Mouse (Mus musculus): ENCODE measurements around the gene Hunk. TPM values are rescaled to one million over a fixed set of nuclear protein-coding genes. Genes with fewer than 3 reads are reported as not detected.

The Hunk gene
- polyA plus RNA-seq, 1 experiment = 2.9 TPM

GRCm38 (mm10) chr16:90400314-90400713, 14.5 kb downstream of the Hunk start:
- Histone ChIP-seq H3K27ac (ENCODE audit: control insufficient read depth, insufficient read depth, low read length) (no peak overlapping the region), H3K27me3 (ENCODE audit: control insufficient read depth, insufficient read depth, low read length) (no peaks in the 10 kb centered on the region), H3K4me3 (ENCODE audit: control insufficient read depth, insufficient read depth, low read length) (no peak overlapping the region), H3K4me1 (replicated peaks; ENCODE audit: control insufficient read depth, insufficient read depth, low read length) (no peaks in the 10 kb centered on the region), H3K36me3 (ENCODE audit: control insufficient read depth, insufficient read depth, low read length) (no peaks in the 10 kb centered on the region)
- DNase-seq = no peak
- WGBS = 72% methylated on average over 6 of the region's 9 CpGs
- TF ChIP-seq CTCF (IDR thresholded peaks at IDR 0.05; ENCODE audit: borderline replicate concordance, control insufficient read depth, extremely low read depth, insufficient read depth, low read length, poor library complexity) = no peak
- TF ChIP-seq POLR2A (IDR thresholded peaks at IDR 0.05; ENCODE audit: control insufficient read depth, extremely low read depth, insufficient read depth, low read length, poor library complexity) = no peak

GRCm38 (mm10) chr16:90400906-90401666, 15.3 kb downstream of the Hunk start:
- 73% methylated on average over 12 of the region's 12 CpGs for WGBS
- Histone ChIP-seq H3K4me3 (ENCODE audit: control insufficient read depth, insufficient read depth, low read length) (no peak overlapping the region), H3K27ac (ENCODE audit: control insufficient read depth, insufficient read depth, low read length) (no peak overlapping the region), H3K36me3 (ENCODE audit: control insufficient read depth, insufficient read depth, low read length) (no peaks in the 10 kb centered on the region), H3K27me3 (ENCODE audit: control insufficient read depth, insufficient read depth, low read length) (no peaks in the 10 kb centered on the region), H3K4me1 (replicated peaks; ENCODE audit: control insufficient read depth, insufficient read depth, low read length) (no peaks in the 10 kb centered on the region)
- DNase-seq = no peak
- TF ChIP-seq POLR2A (IDR thresholded peaks at IDR 0.05; ENCODE audit: control insufficient read depth, extremely low read depth, insufficient read depth, low read length, poor library complexity) (no peak), CTCF (IDR thresholded peaks at IDR 0.05; ENCODE audit: borderline replicate concordance, control insufficient read depth, extremely low read depth, insufficient read depth, low read length, poor library complexity) (no peak)

- H3K36me3 ChIP-seq (ENCODE audit: control insufficient read depth, insufficient read depth, low read length) = no peaks in the 10 kb centered on the region
- WGBS = 64% methylated on average over 7 of the region's 7 CpGs
- DNase-seq = no peak
These were observed 16.5 kb downstream of the Hunk start for GRCm38 (mm10) chr16:90402292-90402691.

GRCm38 (mm10) chr16:90405195-90405594, 19.4 kb downstream of the Hunk start:
- H3K36me3 ChIP-seq (ENCODE audit: control insufficient read depth, insufficient read depth, low read length) = no peaks in the 10 kb centered on the region
- no peaks in the 10 kb centered on the region for H3K4me1 ChIP-seq (replicated peaks; ENCODE audit: control insufficient read depth, insufficient read depth, low read length)
- 87% methylated on average over 3 of the region's 3 CpGs for WGBS
- H3K4me3 ChIP-seq (ENCODE audit: control insufficient read depth, insufficient read depth, low read length) = no peak overlapping the region
- no peak overlapping the region for H3K27ac ChIP-seq (ENCODE audit: control insufficient read depth, insufficient read depth, low read length)
- H3K27me3 ChIP-seq (ENCODE audit: control insufficient read depth, insufficient read depth, low read length) = no peaks in the 10 kb centered on the region
- TF ChIP-seq CTCF (IDR thresholded peaks at IDR 0.05; ENCODE audit: borderline replicate concordance, control insufficient read depth, extremely low read depth, insufficient read depth, low read length, poor library complexity) (no peak), POLR2A (IDR thresholded peaks at IDR 0.05; ENCODE audit: control insufficient read depth, extremely low read depth, insufficient read depth, low read length, poor library complexity) (no peak)
- DNase-seq = no peak

More at GRCm38 (mm10) chr16:90402292-90402691, 16.5 kb downstream of the Hunk start:
- no peak overlapping the region for H3K27ac ChIP-seq (ENCODE audit: control insufficient read depth, insufficient read depth, low read length)
- no peak for TF ChIP-seq CTCF (IDR thresholded peaks at IDR 0.05; ENCODE audit: borderline replicate concordance, control insufficient read depth, extremely low read depth, insufficient read depth, low read length, poor library complexity)
- no peak for TF ChIP-seq POLR2A (IDR thresholded peaks at IDR 0.05; ENCODE audit: control insufficient read depth, extremely low read depth, insufficient read depth, low read length, poor library complexity)
- no peaks in the 10 kb centered on the region for H3K27me3 ChIP-seq (ENCODE audit: control insufficient read depth, insufficient read depth, low read length)
- H3K4me1 ChIP-seq (replicated peaks; ENCODE audit: control insufficient read depth, insufficient read depth, low read length) = no peaks in the 10 kb centered on the region
- H3K4me3 ChIP-seq (ENCODE audit: control insufficient read depth, insufficient read depth, low read length) = no peak overlapping the region

GRCm38 (mm10) chr16:90405599-90405998, 19.8 kb downstream of the Hunk start:
- no peaks in the 10 kb centered on the region for H3K36me3 ChIP-seq (ENCODE audit: control insufficient read depth, insufficient read depth, low read length)
- H3K27me3 ChIP-seq (ENCODE audit: control insufficient read depth, insufficient read depth, low read length) = no peaks in the 10 kb centered on the region
- no peak overlapping the region for H3K27ac ChIP-seq (ENCODE audit: control insufficient read depth, insufficient read depth, low read length)
- WGBS = 86% methylated on average over 6 of the region's 6 CpGs
- DNase-seq = no peak
- H3K4me1 ChIP-seq (replicated peaks; ENCODE audit: control insufficient read depth, insufficient read depth, low read length) = no peaks in the 10 kb centered on the region
- no peak for TF ChIP-seq CTCF (IDR thresholded peaks at IDR 0.05; ENCODE audit: borderline replicate concordance, control insufficient read depth, extremely low read depth, insufficient read depth, low read length, poor library complexity)
- no peak for TF ChIP-seq POLR2A (IDR thresholded peaks at IDR 0.05; ENCODE audit: control insufficient read depth, extremely low read depth, insufficient read depth, low read length, poor library complexity)
- H3K4me3 ChIP-seq (ENCODE audit: control insufficient read depth, insufficient read depth, low read length) = no peak overlapping the region

- H3K4me3 ChIP-seq (ENCODE audit: control insufficient read depth, insufficient read depth, low read length) = no peak overlapping the region
- no peaks in the 10 kb centered on the region for H3K27me3 ChIP-seq (ENCODE audit: control insufficient read depth, insufficient read depth, low read length)
- WGBS = 83% methylated on average over 12 of the region's 12 CpGs
- no peak for TF ChIP-seq CTCF (IDR thresholded peaks at IDR 0.05; ENCODE audit: borderline replicate concordance, control insufficient read depth, extremely low read depth, insufficient read depth, low read length, poor library complexity)
- TF ChIP-seq POLR2A (IDR thresholded peaks at IDR 0.05; ENCODE audit: control insufficient read depth, extremely low read depth, insufficient read depth, low read length, poor library complexity) = no peak
- no peaks in the 10 kb centered on the region for H3K36me3 ChIP-seq (ENCODE audit: control insufficient read depth, insufficient read depth, low read length)
- no peaks in the 10 kb centered on the region for H3K4me1 ChIP-seq (replicated peaks; ENCODE audit: control insufficient read depth, insufficient read depth, low read length)
- DNase-seq = no peak
- H3K27ac ChIP-seq (ENCODE audit: control insufficient read depth, insufficient read depth, low read length) = no peak overlapping the region
These were observed 21.9 kb downstream of the Hunk start for GRCm38 (mm10) chr16:90407541-90408289.

Data from thymus, adult 2 months (tissue).